Mouse (Mus musculus) heart, postnatal 0 days (tissue): ENCODE measurements around the gene Theg. TPM values are rescaled to one million over a fixed set of nuclear protein-coding genes. Genes with fewer than 3 reads are reported as not detected.

Source experiments
- ATAC-seq: fragments of 200-750 bp; cut with Nextera tagmentation; 2 replicates; pipeline ENCODE4 v1.8.0; 2017; ENCODE audit warnings: low read depth, moderate number of reproducible peaks, moderate library complexity; ENCODE audit not compliant: insufficient read depth
- DNase-seq: peaks from one replicate; pipeline ENCODE4 v3.0.0-alpha.2; 2016; ENCODE audit warnings: low spot score
- H3K27ac ChIP-seq: fragments of 300-500 bp; sonication (generic); 2 replicates; pipeline ENCODE4 v1.5.1; 2014; ENCODE audit warnings: low read depth, mild to moderate bottlenecking
- H3K27me3 ChIP-seq: fragments of 300-500 bp; sonication (generic); 2 replicates; pipeline ENCODE4 v1.6.1; 2014; ENCODE audit warnings: low read length, mixed read lengths; ENCODE audit not compliant: control insufficient read depth, insufficient read depth
- H3K36me3 ChIP-seq: fragments of 300-500 bp; sonication (generic); replicated peaks from 2 replicates; pipeline ENCODE4 v1.6.1; 2014; ENCODE audit warnings: low read length, mixed read lengths; ENCODE audit not compliant: control insufficient read depth, insufficient read depth
- H3K4me1 ChIP-seq: fragments of 300-500 bp; sonication (generic); 2 replicates; pipeline ENCODE4 v1.6.1; 2014; ENCODE audit warnings: antibody characterized with exemption; ENCODE audit not compliant: control insufficient read depth, insufficient read depth
- H3K4me2 ChIP-seq: fragments of 300-500 bp; sonication (generic); 2 replicates; pipeline ENCODE4 v1.6.1; 2014; ENCODE audit warnings: low read depth, mild to moderate bottlenecking, low read length, moderate library complexity
- H3K4me3 ChIP-seq: fragments of 300-500 bp; sonication (generic); 2 replicates; pipeline ENCODE4 v1.5.1; 2014; ENCODE audit warnings: low read depth, low read length
- H3K9ac ChIP-seq: fragments of 300-500 bp; sonication (generic); replicated peaks from 2 replicates; pipeline ENCODE4 v1.6.1; 2014; ENCODE audit warnings: low read depth, low read length, mixed read lengths
- H3K9me3 ChIP-seq: fragments of 300-500 bp; sonication (generic); replicated peaks from 2 replicates; pipeline ENCODE4 v1.6.1; 2016; ENCODE audit warnings: low read length; ENCODE audit not compliant: control insufficient read depth
- CTCF ChIP-seq: IDR thresholded peaks from 2 replicates; pipeline ENCODE4 v1.5.1; 2016; ENCODE audit warnings: antibody characterized with exemption, control low read depth, low read depth
- EP300 ChIP-seq: IDR thresholded peaks from 2 replicates; pipeline ENCODE4 v1.6.1; 2016; ENCODE audit warnings: antibody characterized with exemption, low read depth
- WGBS: fragments of 180-500 bp; shearing (Covaris S2); extraction: QIAGEN DNeasy Blood & Tissue Kit; methylation state at CpG from one replicate; pipeline ENCODE4 v1.1.7; 2014; 5-methylcytosine and 5-hydroxymethylcytosine counted together
- polyA plus RNA-seq: library from polyadenylated mRNA; unstranded; fragments of >200 nt; fragmentation: Nextera tagmentation; extraction: Ambion mirVana; gene quantifications from 2 replicates; pipeline ENCODE4 v1.2.1, GENCODE M21; 2015
- total RNA-seq: library from RNA; depleted of rRNA; stranded (reverse); fragments of >200 nt; gene quantifications from 2 replicates; pipeline ENCODE4 v1.2.3, GENCODE M21; 2014; ENCODE audit warnings: low replicate concordance

Theg gene
- total and polyA plus RNA-seq, 2 experiments from 2014 or later = not detected

DNA sequence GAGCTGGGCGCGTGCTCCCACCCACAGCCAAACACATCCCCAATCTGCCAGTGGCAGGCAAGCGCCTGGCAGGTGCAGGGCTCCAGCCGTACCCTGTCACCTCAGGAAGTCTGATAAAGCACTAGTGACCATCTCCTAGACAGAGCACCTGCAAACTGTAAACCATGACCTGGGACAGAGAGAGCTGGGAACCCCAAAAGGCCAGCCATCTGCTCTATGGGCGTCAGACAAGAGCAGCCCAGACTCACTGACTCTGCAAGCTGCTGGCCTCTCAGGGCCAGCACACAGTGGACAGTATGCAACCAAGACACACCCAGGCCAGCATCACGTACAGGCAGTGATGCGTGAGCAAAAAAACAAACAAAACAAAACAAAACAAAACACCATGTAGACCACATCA is 8.2 kb downstream of the Theg start:
- no peaks in the 10 kb centered on the region for H3K9me3 ChIP-seq
- no peaks in the 10 kb centered on the region for H3K27me3 ChIP-seq
- no peak overlapping the region for H3K9ac ChIP-seq
- no peak overlapping the region for H3K27ac ChIP-seq
- H3K4me2 ChIP-seq = no peak overlapping the region
- H3K36me3 ChIP-seq = no peaks in the 10 kb centered on the region
- ATAC-seq (no peak), DNase-seq (no peak)
- TF ChIP-seq EP300 = no peak
- no peak for TF ChIP-seq CTCF
- WGBS = 69% methylated on average over 7 of the region's 7 CpGs
- H3K4me1 ChIP-seq = no peaks in the 10 kb centered on the region
- no peak overlapping the region for H3K4me3 ChIP-seq

DNA sequence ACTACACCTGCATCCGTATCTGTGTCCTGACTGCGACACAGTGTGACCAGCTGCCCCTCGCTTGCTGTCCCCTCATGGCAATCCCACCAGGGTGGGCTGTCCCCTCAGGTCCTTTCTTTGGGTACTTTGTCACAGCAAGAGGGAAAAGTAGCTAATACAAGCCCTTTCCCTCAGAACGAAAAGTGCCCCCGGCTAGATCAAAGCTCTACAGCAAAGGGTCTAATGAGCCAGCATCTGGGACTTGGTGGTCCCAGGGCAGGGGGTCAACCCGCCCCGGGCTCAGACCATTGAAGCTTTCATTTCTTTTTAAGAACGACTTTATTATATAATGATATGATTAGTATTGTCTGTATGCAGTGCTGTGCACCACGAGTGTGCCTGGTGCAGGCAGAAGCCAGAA is 8.9 kb downstream of the Theg start:
- ATAC-seq = no peak
- TF ChIP-seq CTCF (no peak), EP300 (no peak)
- Histone ChIP-seq H3K4me3 (no peak overlapping the region), H3K4me2 (no peak overlapping the region), H3K27ac (no peak overlapping the region), H3K36me3 (no peaks in the 10 kb centered on the region), H3K9me3 (no peaks in the 10 kb centered on the region), H3K4me1 (no peaks in the 10 kb centered on the region), H3K9ac (no peak overlapping the region), H3K27me3 (no peaks in the 10 kb centered on the region)
- DNase-seq = no peak
- 74% methylated on average over 9 of the region's 9 CpGs for WGBS

DNA sequence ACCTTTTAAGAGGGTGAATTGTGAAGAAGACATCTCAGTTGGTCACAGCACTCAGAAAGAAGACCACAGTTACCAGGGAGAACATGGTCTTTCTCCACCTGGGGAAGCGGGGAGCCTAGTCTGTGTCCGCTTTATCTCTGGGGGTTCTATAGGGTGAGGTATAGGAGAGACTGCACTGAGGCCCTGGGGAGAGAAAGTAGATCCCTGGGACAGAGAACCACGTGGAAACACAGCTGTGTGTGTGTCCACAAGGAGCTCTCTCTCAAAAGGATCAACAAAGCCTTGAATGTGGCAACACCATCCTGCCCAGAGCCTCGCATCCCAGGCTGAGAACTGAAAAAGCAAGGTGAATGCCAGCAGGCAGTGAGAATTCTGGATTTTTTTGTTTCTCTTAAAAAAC is 9.8 kb downstream of the Theg start:
- no peak overlapping the region for H3K9ac ChIP-seq
- no peaks in the 10 kb centered on the region for H3K4me1 ChIP-seq
- 71% methylated on average over 4 of the region's 4 CpGs for WGBS
- TF ChIP-seq CTCF = no peak
- no peak for TF ChIP-seq EP300
- H3K9me3 ChIP-seq = no peaks in the 10 kb centered on the region
- H3K27ac ChIP-seq = no peak overlapping the region
- ATAC-seq (no peak), DNase-seq (no peak)
- no peaks in the 10 kb centered on the region for H3K27me3 ChIP-seq
- no peak overlapping the region for H3K4me3 ChIP-seq
- H3K4me2 ChIP-seq = no peak overlapping the region
- no peaks in the 10 kb centered on the region for H3K36me3 ChIP-seq

DNA sequence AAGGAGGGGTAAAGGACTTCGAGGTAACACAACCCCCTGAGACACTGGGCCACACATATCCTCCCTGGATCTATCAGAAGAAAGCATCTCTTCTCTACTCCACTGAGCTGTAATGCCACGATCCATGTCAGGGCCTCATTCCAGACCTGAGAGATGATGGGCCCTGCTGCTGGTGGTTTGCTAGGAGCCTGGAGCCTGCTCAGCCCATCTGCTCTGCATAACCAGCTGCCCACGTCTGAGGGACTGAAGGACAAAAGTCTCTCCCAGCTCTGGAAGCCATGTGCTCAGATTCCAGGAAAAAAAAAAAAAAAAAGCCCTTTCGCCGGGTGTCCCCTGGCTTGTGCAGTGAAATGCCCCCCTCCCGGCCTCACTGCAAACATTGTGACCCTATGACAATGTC is 11.4 kb downstream of the Theg start:
- H3K27ac ChIP-seq = no peak overlapping the region
- no peaks in the 10 kb centered on the region for H3K27me3 ChIP-seq
- TF ChIP-seq EP300 (no peak), CTCF (no peak)
- H3K4me3 ChIP-seq = no peak overlapping the region
- H3K9me3 ChIP-seq = no peaks in the 10 kb centered on the region
- no peaks in the 10 kb centered on the region for H3K4me1 ChIP-seq
- 71% methylated on average over 6 of the region's 6 CpGs for WGBS
- DNase-seq = no peak
- no peaks in the 10 kb centered on the region for H3K36me3 ChIP-seq
- no peak overlapping the region for H3K9ac ChIP-seq
- no peak for ATAC-seq
- H3K4me2 ChIP-seq = no peak overlapping the region

DNA sequence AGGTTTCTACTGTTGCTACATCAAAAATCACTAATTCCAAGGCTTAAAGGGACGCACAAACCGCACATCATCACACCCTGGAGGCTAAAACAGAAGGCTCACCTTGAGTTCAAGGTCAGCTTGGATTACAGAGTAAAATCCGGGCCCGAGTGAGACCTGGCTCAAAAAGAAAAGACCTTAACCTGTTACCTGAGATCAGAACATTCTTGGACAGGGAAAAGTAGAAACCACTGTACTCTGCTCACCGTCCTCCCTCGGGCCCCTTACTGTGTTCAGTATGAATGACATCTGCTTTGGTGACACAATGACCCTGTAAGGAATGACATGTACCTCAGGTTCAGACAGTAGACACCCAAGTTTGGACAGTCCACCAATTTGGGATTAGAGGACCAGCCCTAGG is 12.3 kb downstream of the Theg start:
- H3K9ac ChIP-seq = no peak overlapping the region
- H3K4me2 ChIP-seq = no peak overlapping the region
- H3K4me3 ChIP-seq = no peak overlapping the region
- DNase-seq = no peak
- TF ChIP-seq EP300 = no peak
- WGBS = 83% methylated on average over 6 of the region's 6 CpGs
- H3K9me3 ChIP-seq = no peaks in the 10 kb centered on the region
- H3K36me3 ChIP-seq = no peaks in the 10 kb centered on the region
- no peak overlapping the region for H3K27ac ChIP-seq
- no peak for ATAC-seq
- H3K27me3 ChIP-seq = no peaks in the 10 kb centered on the region
- no peaks in the 10 kb centered on the region for H3K4me1 ChIP-seq

DNA sequence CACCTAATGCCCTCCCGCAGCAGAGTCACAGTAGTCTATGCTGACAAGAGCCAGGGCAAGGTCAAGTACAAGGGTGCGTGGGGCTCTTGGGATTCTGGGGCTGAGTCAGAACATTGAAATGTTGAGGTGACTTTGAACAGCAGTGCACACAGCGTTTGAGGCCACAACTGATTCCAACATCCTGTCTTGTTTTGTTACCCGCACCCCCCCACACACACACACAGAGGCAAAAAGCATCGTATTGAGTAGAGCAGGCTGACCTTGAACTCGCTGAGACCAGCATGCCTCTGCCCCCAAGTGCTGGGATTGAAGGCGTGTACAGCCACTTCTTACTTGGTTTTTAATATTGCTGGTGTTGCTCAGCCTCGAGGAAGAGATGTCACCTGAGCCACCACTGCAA is 12.8 kb downstream of the Theg start:
- H3K27me3 ChIP-seq = no peaks in the 10 kb centered on the region
- no peaks in the 10 kb centered on the region for H3K9me3 ChIP-seq
- no peak overlapping the region for H3K4me2 ChIP-seq
- no peak for TF ChIP-seq CTCF
- no peak for ATAC-seq
- H3K9ac ChIP-seq = no peak overlapping the region
- H3K4me1 ChIP-seq = no peaks in the 10 kb centered on the region
- no peak overlapping the region for H3K4me3 ChIP-seq
- H3K27ac ChIP-seq = no peak overlapping the region
- no peak for DNase-seq
- no peaks in the 10 kb centered on the region for H3K36me3 ChIP-seq
- WGBS = 63% methylated on average over 8 of the region's 8 CpGs
